Mouse (Mus musculus): ENCODE measurements at regions not wholly inside any gene's neighbourhood (a gene's known extent, or its start where the extent isn't known, plus 50 kb on each side); places are given as distances from the start of the nearest gene placed in this dataset.

- TF ChIP-seq CTCF (IDR thresholded peaks at IDR 0.05; ENCODE audit: insufficient read depth, low read length) = no peak
- TF ChIP-seq POLR2A (IDR thresholded peaks at IDR 0.05; ENCODE audit: borderline replicate concordance, extremely low read depth, low read depth, low read length) = no peak
Measured at GRCm38 (mm10) chr1:152260950-152261349, 125.5 kb downstream of the Tsen15 start.
